In genomic region chr16:30266561-30266960, GRCm38 (mm10) we compare ENCODE assay signal across 25 mouse cellular contexts. TPM values are rescaled to one million over a fixed set of nuclear protein-coding genes. Genes with fewer than 3 reads are reported as not detected.
DNase-seq lines count a peak whose midpoint lies in the region; ATAC-seq and TF ChIP-seq lines count a peak whose summit lies in the region.
"Had no signal": no experiment of that assay in that cellular context is flagged by ENCODE, and none has a peak within 500 bp of the region (broad histone marks: within the 10 kb centered on the region; RNA-seq: fewer than 3 reads in every experiment).

No protein-coding gene starts in this region.

- H3K27me3 ChIP-seq in liver, embryonic 14.5 days (ENCODE audit: control insufficient read depth, insufficient read depth, low read length), result no peaks in the 10 kb centered on the region
- no peaks in the 10 kb centered on the region for H3K27me3 ChIP-seq in heart, embryonic 11.5 days (ENCODE audit: control insufficient read depth, insufficient read depth, low read length)
- H3K27me3 ChIP-seq: forebrain, embryonic 15.5 days had no signal

- H3K9me3 ChIP-seq in liver, embryonic 14.5 days (ENCODE audit: control insufficient read depth, low read length), result no peaks in the 10 kb centered on the region
- no peaks in the 10 kb centered on the region for H3K9me3 ChIP-seq in heart, embryonic 11.5 days (replicated peaks; ENCODE audit: control insufficient read depth, low read length)
- H3K9me3 ChIP-seq: embryonic facial prominence, embryonic 10.5 days; forebrain, embryonic 15.5 days; G1E; heart, embryonic 10.5 days; heart, embryonic 15.5 days; hindbrain, embryonic 13.5 days had no signal

- H3K4me1 ChIP-seq in liver, embryonic 14.5 days (replicated peaks; ENCODE audit: control insufficient read depth in 2 of 2, insufficient read depth in 2 of 2, low read length in 1 of 2), result no peaks in the 10 kb centered on the region
- H3K4me1 ChIP-seq in heart, embryonic 11.5 days (ENCODE audit: control insufficient read depth, insufficient read depth, low read length), result no peaks in the 10 kb centered on the region; the same call in 1 of the 2 replicates

- TF ChIP-seq CTCF in liver, embryonic 14.5 days (IDR thresholded peaks at IDR 0.05; ENCODE audit: low read depth), result no peak

- H3K27ac ChIP-seq in liver, embryonic 14.5 days, result no peak overlapping the region
- no peak overlapping the region for H3K27ac ChIP-seq in heart, embryonic 11.5 days (ENCODE audit: low read depth, low read length)
- H3K27ac ChIP-seq: embryonic facial prominence, embryonic 10.5 days; forebrain, embryonic 15.5 days; heart, embryonic 10.5 days; heart, embryonic 15.5 days; hindbrain, embryonic 13.5 days; hindbrain, postnatal 0 days had no signal

- peak; percentile 60 to 78 for DNase-seq in cerebellum, postnatal 10 days
- DNase-seq in left cerebral cortex, postnatal 4 days, result peak; percentile 39
- no peak for DNase-seq in left cerebral cortex, adult 11 months (ENCODE audit: low spot score)
- DNase-seq in liver, embryonic 14.5 days (ENCODE audit: low read depth in 3 of 3, low spot score in 3 of 3), result no peak
- DNase-seq in thymus, postnatal 25 days, result no peak
- DNase-seq: adrenal gland, postnatal 10 days; B cell, adult 2 months; cerebellum, adult 2 months; gastrocnemius, postnatal 10 days; heart, adult 18-20 months; heart, postnatal 14 days had no signal

- no peaks in the 10 kb centered on the region for H3K36me3 ChIP-seq in liver, embryonic 14.5 days (replicated peaks; ENCODE audit: control insufficient read depth, insufficient read depth, low read depth)
- no peaks in the 10 kb centered on the region for H3K36me3 ChIP-seq in heart, embryonic 11.5 days (ENCODE audit: control insufficient read depth, insufficient read depth, low read length)
- H3K36me3 ChIP-seq: embryonic facial prominence, embryonic 10.5 days; forebrain, embryonic 15.5 days; G1E; heart, embryonic 10.5 days; heart, embryonic 15.5 days; hindbrain, embryonic 13.5 days had no signal

- no peak overlapping the region for H3K9ac ChIP-seq in liver, embryonic 14.5 days (replicated peaks)
- no peak overlapping the region for H3K9ac ChIP-seq in heart, embryonic 11.5 days (ENCODE audit: low read depth, low read length)
- H3K9ac ChIP-seq: forebrain, embryonic 15.5 days; heart, embryonic 15.5 days; hindbrain, embryonic 13.5 days had no signal

- ATAC-seq in cerebellum, adult (ENCODE audit: insufficient number of reproducible peaks, low FRiP score, low TSS enrichment), result no peak
- no peak for ATAC-seq in liver, embryonic 14.5 days (ENCODE audit: insufficient read depth)
- ATAC-seq in heart, embryonic 11.5 days (replicated peaks; ENCODE audit: insufficient number of reproducible peaks, low FRiP score, low TSS enrichment), result no peak
- ATAC-seq: CD4-positive, CD25-positive, alpha-beta regulatory T cell, adult 4 months; forebrain, embryonic 15.5 days; hindbrain, postnatal 0 days had no signal

- no peak for TF ChIP-seq EP300 in liver, embryonic 14.5 days (IDR thresholded peaks at IDR 0.05; ENCODE audit: low read depth)

- intact Hi-C loops in left cerebral cortex, postnatal 4 days (cut with DNase I), result no loop called here

- peak overlapping the region; percentile 49 for H3K4me2 ChIP-seq in liver, embryonic 14.5 days (ENCODE audit: low read depth)
- no peak overlapping the region for H3K4me2 ChIP-seq in heart, embryonic 11.5 days
- H3K4me2 ChIP-seq: forebrain, embryonic 15.5 days; heart, embryonic 15.5 days; hindbrain, embryonic 13.5 days had no signal

- 64% methylated on average over 5 of the region's 5 CpGs for WGBS in liver, embryonic 14.5 days (ENCODE audit: insufficient replicate concordance)
- 82% methylated on average over 5 of the region's 5 CpGs for WGBS in heart, embryonic 11.5 days (ENCODE audit: insufficient replicate concordance)

- peak overlapping the region; percentile 6 to 26; a peak in 3 of 4 replicates for H3K4me3 ChIP-seq in liver, embryonic 14.5 days (ENCODE audit: insufficient read depth in 1 of 2, low read depth in 2 of 2, low read length in 2 of 2)
- no peak overlapping the region for H3K4me3 ChIP-seq in heart, embryonic 11.5 days (ENCODE audit: low read depth, low read length)
- H3K4me3 ChIP-seq: embryonic facial prominence, embryonic 10.5 days; forebrain, embryonic 15.5 days; heart, embryonic 10.5 days; heart, embryonic 15.5 days; hindbrain, embryonic 13.5 days had no signal

RNA-seq across cellular contexts. Expression of gene Cpn2, which starts 0.7 kb away (rescaled TPM):
- not detected for total RNA-seq in left cerebral cortex, postnatal 4 days (2021)
- 4.8 and 5.6 TPM in 2 replicates for polyA plus RNA-seq in liver, embryonic 14.5 days (2012; rRNA removed)
- polyA plus RNA-seq in liver, embryonic 14.5 days (2014; fragmentation: Nextera tagmentation; extraction: Ambion mirVana), result 2.1 and 2.8 TPM in 2 replicates
- polyA plus RNA-seq in heart, embryonic 11.5 days (2014; fragmentation: Nextera tagmentation; extraction: Ambion mirVana), result not detected in 2 replicates
- total RNA-seq: hematopoietic stem cell, adult 5-6 weeks had no signal
- polyA plus RNA-seq: brain, embryonic 14.5 days; CD4-positive, CD25-positive, alpha-beta regulatory T cell, adult 4 months; cerebellum, adult 2 months; embryonic facial prominence, embryonic 10.5 days; embryonic facial prominence, embryonic 14.5 days; forebrain, embryonic 11.5 days; forebrain, embryonic 15.5 days; G1E; heart, embryonic 15.5 days; hindbrain, embryonic 13.5 days; hindbrain, postnatal 0 days had no signal

RNA-seq across cellular contexts. Expression of gene Lrrc15, which starts 16.5 kb away (rescaled TPM):
- total RNA-seq in left cerebral cortex, postnatal 4 days (2021), result under 1 TPM in 1 of 2 experiments, not detected in 1; 0.12 TPM
- polyA plus RNA-seq in liver, embryonic 14.5 days (2012; rRNA removed), result 0.01 TPM in 1 of 2 replicates, not detected in the other
- 0.01 TPM in 1 of 2 replicates, not detected in the other for polyA plus RNA-seq in liver, embryonic 14.5 days (2014; fragmentation: Nextera tagmentation; extraction: Ambion mirVana)
- 0.48 and 0.84 TPM in 2 replicates for polyA plus RNA-seq in heart, embryonic 11.5 days (2014; fragmentation: Nextera tagmentation; extraction: Ambion mirVana)
- total RNA-seq: hematopoietic stem cell, adult 5-6 weeks had no signal
- polyA plus RNA-seq: CD4-positive, CD25-positive, alpha-beta regulatory T cell, adult 4 months; cerebellum, adult 2 months; G1E had no signal

RNA-seq across cellular contexts. Expression of gene Gp5, which starts 44.0 kb away (rescaled TPM):
- total RNA-seq in left cerebral cortex, postnatal 4 days (2021), result under 1 TPM; 0.30 to 0.62 TPM
- polyA plus RNA-seq in liver, embryonic 14.5 days (2012; rRNA removed), result 9.4 and 9.9 TPM in 2 replicates
- 9.8 and 13.5 TPM in 2 replicates for polyA plus RNA-seq in liver, embryonic 14.5 days (2014; fragmentation: Nextera tagmentation; extraction: Ambion mirVana)
- 3.2 and 5.5 TPM in 2 replicates for polyA plus RNA-seq in heart, embryonic 11.5 days (2014; fragmentation: Nextera tagmentation; extraction: Ambion mirVana)
- polyA plus RNA-seq: CD4-positive, CD25-positive, alpha-beta regulatory T cell, adult 4 months had no signal

Comparison
In these comparisons a context has a peak if more than half of its experiments do, and no peak if none do; other contexts are left out.
1. DNase-seq: peak in cerebellum, postnatal 10 days (2 of 2) and left cerebral cortex, postnatal 4 days (single experiment); none in left cerebral cortex, adult 11 months (single experiment), liver, embryonic 14.5 days (0 of 3) and thymus, postnatal 25 days (single experiment).